Mouse (Mus musculus) CH12.LX (cell line): Measurements from ENCODE around the gene Ttf2. TPM values are rescaled to one million over a fixed set of nuclear protein-coding genes. Genes with fewer than 3 reads are reported as not detected.

Experiments used
- DNase-seq: peaks from one replicate; pipeline ENCODE4 v3.0.0-alpha.2; 2013; ENCODE audit errors: extremely low read depth
- H3K27ac ChIP-seq: 2 replicates; pipeline ENCODE4 v1.5.1; 2012; ENCODE audit warnings: low read depth, mild to moderate bottlenecking, control low read depth, moderate library complexity; ENCODE audit not compliant: insufficient read depth
- H3K27me3 ChIP-seq: replicated peaks from 2 replicates; pipeline ENCODE3; 2012; ENCODE audit warnings: inconsistent platforms
- H3K36me3 ChIP-seq, 2 experiments: replicated peaks in 1 of 2; 2 replicates each; pipeline versions ENCODE3 to v1.6.1; 2012; ENCODE audit warnings: inconsistent platforms in 1 of 2, low read length in 1 of 2, mild to moderate bottlenecking in 1 of 2, mixed read lengths in 1 of 2, moderate library complexity in 1 of 2; ENCODE audit not compliant: control insufficient read depth in 1 of 2, insufficient read depth in 1 of 2
- H3K4me1 ChIP-seq, 2 experiments: 2 replicates each; pipeline ENCODE4 v1.6.1; 2012; ENCODE audit warnings: inconsistent platforms in 1 of 2, moderate library complexity in 1 of 2; ENCODE audit not compliant: insufficient read depth in 2 of 2, control insufficient read depth in 1 of 2
- H3K4me2 ChIP-seq: 2 replicates; pipeline ENCODE4 v1.6.1; 2012; ENCODE audit warnings: low read depth, mild to moderate bottlenecking, control low read depth; ENCODE audit not compliant: poor library complexity, insufficient read depth, severe bottlenecking
- H3K4me3 ChIP-seq, 3 experiments: fragments of 150-350 bp in 1 of 3; sonication (generic) in 1 of 3; replicated peaks in 1 of 3; 2 replicates each; pipeline versions ENCODE3 to v1.5.1; 2011 to 2012; ENCODE audit warnings: low read depth in 2 of 3, low read length in 2 of 3, mild to moderate bottlenecking in 2 of 3, moderate library complexity in 2 of 3, control low read depth in 1 of 3, improper control_type of control experiment in 1 of 3, inconsistent platforms in 1 of 3, mixed read lengths in 1 of 3; ENCODE audit not compliant: poor library complexity in 1 of 3
- H3K79me2 ChIP-seq: replicated peaks from 2 replicates; pipeline ENCODE4 v1.6.1; 2012; ENCODE audit warnings: mild to moderate bottlenecking, moderate library complexity; ENCODE audit not compliant: control insufficient read depth, poor library complexity, insufficient read depth, severe bottlenecking; ENCODE audit errors: extremely low read depth
- H3K9ac ChIP-seq: 2 replicates; pipeline ENCODE4 v1.6.1; 2012; ENCODE audit warnings: low read depth, mild to moderate bottlenecking, control low read depth, moderate library complexity; ENCODE audit not compliant: insufficient read depth
- H3K9me3 ChIP-seq: replicated peaks from 2 replicates; pipeline ENCODE3; 2012; ENCODE audit warnings: low read length, inconsistent platforms, mixed read lengths
- BHLHE40 ChIP-seq: IDR thresholded peaks from 2 replicates; pipeline ENCODE4 v1.6.1; 2011; ENCODE audit warnings: mild to moderate bottlenecking, low read depth, low read length, improper control_type of control experiment
- CHD1 ChIP-seq: IDR thresholded peaks from 2 replicates; pipeline ENCODE4 v1.6.1; 2012; ENCODE audit warnings: low read depth, low read length, improper control_type of control experiment, inconsistent platforms
- CHD2 ChIP-seq: IDR thresholded peaks from 2 replicates; pipeline ENCODE4 v1.6.1; 2011; ENCODE audit warnings: low read length, improper control_type of control experiment
- ELF1 ChIP-seq: IDR thresholded peaks from 2 replicates; pipeline ENCODE4 v1.6.1; 2014; ENCODE audit warnings: low read depth, mild to moderate bottlenecking, inconsistent platforms, low read length, improper control_type of control experiment
- GABPA ChIP-seq: IDR thresholded peaks from 2 replicates; pipeline ENCODE4 v1.6.1; 2012; ENCODE audit warnings: low read depth, low read length, improper control_type of control experiment, inconsistent platforms; ENCODE audit not compliant: insufficient replicate concordance
- JUN ChIP-seq: IDR thresholded peaks from 2 replicates; pipeline ENCODE4 v1.6.1; 2011; ENCODE audit warnings: low read depth, mild to moderate bottlenecking, low read length, improper control_type of control experiment, moderate library complexity; ENCODE audit not compliant: insufficient read depth
- JUND ChIP-seq: conservative IDR thresholded peaks from 2 replicates; pipeline ENCODE4 v1.6.1; 2011; ENCODE audit warnings: low read depth, low read length, improper control_type of control experiment
- KAT2A ChIP-seq: IDR thresholded peaks from 2 replicates; pipeline ENCODE4 v1.6.1; 2012; ENCODE audit warnings: low read length, improper control_type of control experiment, inconsistent platforms; ENCODE audit not compliant: insufficient replicate concordance
- MAFK ChIP-seq: IDR thresholded peaks from 2 replicates; pipeline ENCODE4 v1.6.1; 2011; ENCODE audit warnings: low read length, improper control_type of control experiment; ENCODE audit not compliant: insufficient replicate concordance
- MAX ChIP-seq: IDR thresholded peaks from 2 replicates; pipeline ENCODE4 v1.6.1; 2011; ENCODE audit warnings: low read length, improper control_type of control experiment
- MEF2A ChIP-seq: IDR thresholded peaks from 2 replicates; pipeline ENCODE4 v1.6.1; 2014; ENCODE audit warnings: low read depth, mild to moderate bottlenecking, inconsistent platforms, low read length, improper control_type of control experiment, borderline replicate concordance
- MXI1 ChIP-seq: IDR thresholded peaks from 2 replicates; pipeline ENCODE4 v1.6.1; 2011; ENCODE audit warnings: mild to moderate bottlenecking, low read depth, low read length, improper control_type of control experiment
- NRF1 ChIP-seq: IDR thresholded peaks from 2 replicates; pipeline ENCODE4 v1.6.1; 2014; ENCODE audit warnings: low read depth, mild to moderate bottlenecking, inconsistent platforms, low read length, improper control_type of control experiment, moderate library complexity
- PAX5 ChIP-seq: IDR thresholded peaks from 2 replicates; pipeline ENCODE4 v1.6.1; 2012; ENCODE audit warnings: low read length, inconsistent platforms, mixed read lengths
- POLR2AphosphoS2 ChIP-seq: IDR thresholded peaks from 2 replicates; pipeline ENCODE4 v1.6.1; 2011; ENCODE audit warnings: low read depth, low read length, improper control_type of control experiment
- RAD21 ChIP-seq: IDR thresholded peaks from 2 replicates; pipeline ENCODE4 v1.6.1; 2011; ENCODE audit warnings: low read depth, mild to moderate bottlenecking, low read length, improper control_type of control experiment, moderate library complexity
- RCOR1 ChIP-seq: conservative IDR thresholded peaks from 2 replicates; pipeline ENCODE4 v1.6.1; 2012; ENCODE audit warnings: low read depth, mild to moderate bottlenecking, inconsistent platforms, low read length, improper control_type of control experiment
- SIN3A ChIP-seq: IDR thresholded peaks from 2 replicates; pipeline ENCODE4 v1.6.1; 2012; ENCODE audit warnings: low read length, improper control_type of control experiment, inconsistent platforms
- SMC3 ChIP-seq: IDR thresholded peaks from 2 replicates; pipeline ENCODE4 v1.6.1; 2011; ENCODE audit warnings: low read depth, low read length, improper control_type of control experiment
- TBP ChIP-seq: conservative IDR thresholded peaks from 2 replicates; pipeline ENCODE4 v1.6.1; 2011; ENCODE audit warnings: low read depth, low read length, improper control_type of control experiment
- TCF12 ChIP-seq: IDR thresholded peaks from 2 replicates; pipeline ENCODE4 v1.6.1; 2014; ENCODE audit warnings: low read depth, mild to moderate bottlenecking, inconsistent platforms, low read length, improper control_type of control experiment
- UBTF ChIP-seq: IDR thresholded peaks from 2 replicates; pipeline ENCODE4 v1.6.1; 2012; ENCODE audit warnings: low read depth, mild to moderate bottlenecking, inconsistent platforms, low read length, improper control_type of control experiment, moderate library complexity
- USF1 ChIP-seq: IDR thresholded peaks from 2 replicates; pipeline ENCODE4 v1.6.1; 2014; ENCODE audit warnings: low read depth, mild to moderate bottlenecking, inconsistent platforms, low read length, improper control_type of control experiment
- USF2 ChIP-seq: conservative IDR thresholded peaks from 2 replicates; pipeline ENCODE4 v1.6.1; 2011; ENCODE audit warnings: low read depth, low read length, improper control_type of control experiment
- ZKSCAN1 ChIP-seq: IDR thresholded peaks from 2 replicates; pipeline ENCODE4 v1.6.1; 2012; ENCODE audit warnings: low read depth, inconsistent platforms, low read length, improper control_type of control experiment, borderline replicate concordance
- ZMIZ1 ChIP-seq: IDR thresholded peaks from 2 replicates; pipeline ENCODE4 v1.6.1; 2012; ENCODE audit warnings: low read depth, mild to moderate bottlenecking, inconsistent platforms, low read length, improper control_type of control experiment
- dilution Hi-C: fragments of 300-500 bp; cut with MboI; formaldehyde crosslinking; loops from 2 replicates; pipeline ENCODE4 v1.14.3; 2020; ENCODE audit warnings: low sequenced_read_pairs; ENCODE audit not compliant: extremely low pct_unique_long_range_greater_than_20kb, extremely low pct_ligation_motif_present
- in situ Hi-C: fragments of 300-500 bp; cut with MboI; formaldehyde crosslinking; loops from 3 replicates; pipeline ENCODE4 v1.14.3; 2019; ENCODE audit warnings: low sequenced_read_pairs, low pct_ligation_motif_present, low pct_unique_long_range_greater_than_20kb, mixed read lengths
- polyA plus RNA-seq: library from polyadenylated mRNA; unstranded; fragments of >175 nt; gene quantifications from 2 replicates; pipeline ENCODE4 v1.2.1, GENCODE M21; 2012; ENCODE audit warnings: low read depth; ENCODE audit not compliant: insufficient read length
- total RNA-seq, 2 experiments: library from RNA; depleted of rRNA; stranded (reverse); fragments of 300-350 nt in 1 of 2; fragments of >200 nt in 1 of 2; gene quantifications; 2 replicates each; pipeline ENCODE4 v1.2.3; 2012 to 2014

Gene Ttf2
- total and polyA plus RNA-seq, 3 experiments, result 27.2 to 34.0 (median 29.7) TPM

GRCm38 (mm10) chr3:100910621-100911020 lies 58.8 kb downstream of the Ttf2 start:
- dilution Hi-C loops (no loop called here), in situ Hi-C loops (loop anchor here (25.0 kb wide), 1 partner anchor 148 kb away; no protein-coding TSS in a partner anchor)
- Histone ChIP-seq H3K4me1 (peaks cover 10 to 21% of the 10 kb centered on the region in 2 experiments), H3K79me2 (no peaks in the 10 kb centered on the region), H3K36me3 (no peaks in the 10 kb centered on the region), H3K27me3 (no peaks in the 10 kb centered on the region), H3K9ac (no peak overlapping the region), H3K27ac (no peak overlapping the region), H3K9me3 (no peaks in the 10 kb centered on the region), H3K4me2 (no peak overlapping the region), H3K4me3 (no peak overlapping the region)
- TF ChIP-seq RAD21 (no peak), ZMIZ1 (no peak), BHLHE40 (no peak), TCF12 (no peak), ZKSCAN1 (no peak), JUND (no peak), CHD2 (no peak), RCOR1 (no peak), ELF1 (no peak), PAX5 (no peak), MXI1 (no peak), MAFK (no peak), KAT2A (no peak), SMC3 (no peak), MEF2A (no peak), SIN3A (no peak), UBTF (no peak), MAX (no peak), USF1 (no peak)
- DNase-seq, result no peak

- in situ Hi-C loops, result loop anchor here (10.0 to 25.0 kb wide), 2 partner anchors 146 to 214 kb away; no protein-coding TSS in a partner anchor
- H3K27me3 ChIP-seq, result no peaks in the 10 kb centered on the region
- TF ChIP-seq CHD1 (no peak), POLR2AphosphoS2 (no peak), JUND (no peak), JUN (no peak), GABPA (no peak), CHD2 (no peak), MXI1 (no peak), USF2 (no peak), TCF12 (no peak), NRF1 (no peak), SMC3 (no peak), MEF2A (no peak), MAX (no peak), TBP (no peak), PAX5 (no peak)
- TF ChIP-seq, all 38 proteins: peak for 0
- Histone ChIP-seq H3K79me2 (no peaks in the 10 kb centered on the region), H3K4me1 (peaks cover 10 to 28% of the 10 kb centered on the region in 2 experiments), H3K4me3 (no peak overlapping the region), H3K9me3 (no peaks in the 10 kb centered on the region), H3K36me3 (no peaks in the 10 kb centered on the region), H3K9ac (no peak overlapping the region), H3K27ac (no peak overlapping the region), H3K4me2 (no peak overlapping the region)
- dilution Hi-C loops, result no loop called here
- DNase-seq, result no peak
Observed at GRCm38 (mm10) chr3:100908594-100908993, 60.9 kb downstream of the Ttf2 start.
